Mouse (Mus musculus) heart, embryonic 12.5 days (tissue): Measurements from ENCODE around the gene Gm45021. TPM values are rescaled to one million over a fixed set of nuclear protein-coding genes. Genes with fewer than 3 reads are reported as not detected.
A peak's percentile ranks its signal among the peaks of the same experiment; 100 is the strongest.

ENCODE experiments used
- ATAC-seq: fragments of 200-750 bp; cut with Nextera tagmentation; 2 replicates; pipeline ENCODE4 v1.8.0; 2017; ENCODE audit warnings: moderate TSS enrichment, moderate library complexity; ENCODE audit not compliant: insufficient number of reproducible peaks, low FRiP score
- H3K27ac ChIP-seq: fragments of 300-500 bp; sonication (generic); 2 replicates; pipeline ENCODE4 v1.5.1; 2016; ENCODE audit warnings: mild to moderate bottlenecking, moderate library complexity; ENCODE audit not compliant: poor library complexity, severe bottlenecking
- H3K27me3 ChIP-seq: fragments of 300-500 bp; sonication (generic); replicated peaks from 2 replicates; pipeline ENCODE4 v1.6.1; 2016; ENCODE audit warnings: mild to moderate bottlenecking, moderate library complexity
- H3K36me3 ChIP-seq: fragments of 300-500 bp; sonication (generic); 2 replicates; pipeline ENCODE4 v1.6.1; 2016; ENCODE audit warnings: mild to moderate bottlenecking, moderate library complexity
- H3K4me1 ChIP-seq: fragments of 300-500 bp; sonication (generic); replicated peaks from 2 replicates; pipeline ENCODE4 v1.6.1; 2016; ENCODE audit warnings: mild to moderate bottlenecking
- H3K4me2 ChIP-seq: fragments of 300-500 bp; sonication (generic); 2 replicates; pipeline ENCODE4 v1.6.1; 2016; ENCODE audit warnings: mild to moderate bottlenecking, moderate library complexity
- H3K4me3 ChIP-seq: fragments of 300-500 bp; sonication (generic); 2 replicates; pipeline ENCODE4 v1.5.1; 2016; ENCODE audit warnings: mild to moderate bottlenecking
- H3K9ac ChIP-seq: fragments of 300-500 bp; sonication (generic); 2 replicates; pipeline ENCODE4 v1.6.1; 2016; ENCODE audit warnings: mild to moderate bottlenecking, moderate library complexity
- H3K9me3 ChIP-seq: fragments of 300-500 bp; sonication (generic); replicated peaks from 2 replicates; pipeline ENCODE4 v1.6.1; 2016; ENCODE audit warnings: mild to moderate bottlenecking, moderate library complexity
- WGBS: fragments of 180-500 bp; shearing (Covaris S2); methylation state at CpG from one replicate; pipeline ENCODE4 v1.1.7; 2016; 5-methylcytosine and 5-hydroxymethylcytosine counted together
- polyA plus RNA-seq: library from polyadenylated mRNA; unstranded; fragments of >200 nt; fragmentation: Nextera tagmentation; extraction: Ambion mirVana; gene quantifications from 2 replicates; pipeline ENCODE4 v1.2.1, GENCODE M21; 2016

Gene Gm45021
- polyA plus RNA-seq, 1 experiment from 2014 or later, result not detected

GRCm38 (mm10) chr6:48573280-48573679 lies 16.1 kb upstream of the Gm45021 start:
- no peak overlapping the region for H3K9ac ChIP-seq
- H3K4me1 ChIP-seq, result peaks cover 46% of the 10 kb centered on the region
- peak; percentile 69 for ATAC-seq
- H3K27me3 ChIP-seq, result no peaks in the 10 kb centered on the region
- H3K9me3 ChIP-seq, result no peaks in the 10 kb centered on the region
- H3K4me2 ChIP-seq, result no peak overlapping the region
- H3K36me3 ChIP-seq, result no peaks in the 10 kb centered on the region
- no peak overlapping the region for H3K4me3 ChIP-seq
- WGBS, result 19% methylated on average over 10 of the region's 10 CpGs
- H3K27ac ChIP-seq, result peak overlapping the region; percentile 57

- no peak overlapping the region for H3K4me2 ChIP-seq
- H3K9me3 ChIP-seq, result no peaks in the 10 kb centered on the region
- no peak overlapping the region for H3K4me3 ChIP-seq
- no peaks in the 10 kb centered on the region for H3K27me3 ChIP-seq
- no peaks in the 10 kb centered on the region for H3K36me3 ChIP-seq
- no peak for ATAC-seq
- H3K9ac ChIP-seq, result no peak overlapping the region
- H3K4me1 ChIP-seq, result peaks cover 46% of the 10 kb centered on the region
- 55% methylated on average over 3 of the region's 3 CpGs for WGBS
- H3K27ac ChIP-seq, result peak overlapping the region; percentile 14; the same call in 1 of the 2 replicates
These were observed 15.4 kb upstream of the Gm45021 start for GRCm38 (mm10) chr6:48573981-48574380.

- Histone ChIP-seq H3K27me3 (no peaks in the 10 kb centered on the region), H3K36me3 (no peaks in the 10 kb centered on the region), H3K9me3 (no peaks in the 10 kb centered on the region), H3K4me3 (no peak overlapping the region), H3K9ac (no peak overlapping the region), H3K4me1 (peaks cover 39% of the 10 kb centered on the region), H3K4me2 (no peak overlapping the region), H3K27ac (peak overlapping the region; percentile 74)
- no peak for ATAC-seq
- 48% methylated on average over 5 of the region's 5 CpGs for WGBS
These were observed 10.7 kb upstream of the Gm45021 start for GRCm38 (mm10) chr6:48578736-48579135.

GRCm38 (mm10) chr6:48579215-48579648 lies 10.2 kb upstream of the Gm45021 start:
- Histone ChIP-seq H3K4me1 (peaks cover 35% of the 10 kb centered on the region), H3K27me3 (no peaks in the 10 kb centered on the region), H3K4me3 (no peak overlapping the region), H3K36me3 (no peaks in the 10 kb centered on the region), H3K9me3 (no peaks in the 10 kb centered on the region), H3K27ac (peak overlapping the region; percentile 74), H3K9ac (peak overlapping the region; percentile 17; the same call in 1 of the 2 replicates), H3K4me2 (peak overlapping the region; percentile 44)
- WGBS, result 11% methylated on average over 5 of the region's 5 CpGs
- ATAC-seq, result peak; percentile 34; the same call in 1 of the 2 replicates

DNA sequence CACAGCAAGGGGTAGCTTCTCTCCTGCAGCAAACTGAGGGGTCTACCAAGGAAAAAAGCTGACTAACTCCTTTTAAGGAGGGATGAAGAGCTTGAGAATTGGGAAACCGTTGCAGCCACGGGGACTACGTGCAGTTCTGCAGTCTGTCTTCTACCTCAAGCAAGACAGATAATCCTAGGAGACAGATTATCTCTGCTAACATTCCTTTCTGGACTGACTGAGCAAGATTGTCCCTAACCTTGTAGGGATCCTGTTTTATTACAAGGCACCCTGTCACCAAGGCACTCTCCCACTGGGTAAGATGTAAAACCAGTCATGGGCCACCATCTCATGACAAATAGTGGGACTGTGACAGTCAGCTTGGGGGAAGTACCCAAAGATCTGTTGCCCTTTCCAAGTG lies 8.2 kb upstream of the Gm45021 start:
- no peak overlapping the region; the same call in 1 of the 2 replicates for H3K4me2 ChIP-seq
- H3K36me3 ChIP-seq, result no peaks in the 10 kb centered on the region
- H3K27ac ChIP-seq, result peak overlapping the region; percentile 60; the same call in 1 of the 2 replicates
- H3K9ac ChIP-seq, result peak overlapping the region; percentile 18; the same call in 1 of the 2 replicates
- H3K4me3 ChIP-seq, result no peak overlapping the region
- no peak for ATAC-seq
- WGBS, result 8% methylated on average over 3 of the region's 3 CpGs
- 0 out of 2 replicates have a peak, but pooled peaks cover 3% of the 10 kb centered on the region for H3K9me3 ChIP-seq
- peaks cover 34% of the 10 kb centered on the region for H3K4me1 ChIP-seq
- no peaks in the 10 kb centered on the region for H3K27me3 ChIP-seq

DNA sequence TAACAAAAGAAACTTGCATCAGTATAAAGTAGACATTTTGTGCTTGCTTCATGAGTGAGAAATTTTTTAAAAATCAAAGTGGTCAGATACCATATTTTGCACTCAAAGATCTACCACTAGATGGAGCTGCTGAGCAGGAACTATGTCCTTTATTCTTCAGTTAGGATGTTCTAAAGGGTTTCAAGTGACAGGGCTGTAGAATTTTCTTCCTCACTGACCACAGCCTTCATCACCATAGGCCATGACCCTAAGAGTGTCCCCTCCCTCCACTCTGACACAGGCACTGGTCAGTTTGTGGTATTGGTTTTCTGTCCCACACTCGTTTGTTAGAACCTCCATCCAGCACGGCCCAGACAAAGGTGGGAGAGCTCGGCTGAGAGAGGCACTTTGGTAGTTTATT lies 7.4 kb upstream of the Gm45021 start:
- Histone ChIP-seq H3K4me3 (no peak overlapping the region), H3K9me3 (0 out of 2 replicates have a peak, but pooled peaks cover 3% of the 10 kb centered on the region), H3K27me3 (no peaks in the 10 kb centered on the region), H3K4me2 (no peak overlapping the region), H3K9ac (0 out of 2 replicates have a peak overlapping the region, but pooled peaks have one; percentile 32), H3K4me1 (peaks cover 34% of the 10 kb centered on the region), H3K36me3 (no peaks in the 10 kb centered on the region), H3K27ac (no peak overlapping the region)
- ATAC-seq, result no peak
- 70% methylated on average over 3 of the region's 3 CpGs for WGBS

DNA sequence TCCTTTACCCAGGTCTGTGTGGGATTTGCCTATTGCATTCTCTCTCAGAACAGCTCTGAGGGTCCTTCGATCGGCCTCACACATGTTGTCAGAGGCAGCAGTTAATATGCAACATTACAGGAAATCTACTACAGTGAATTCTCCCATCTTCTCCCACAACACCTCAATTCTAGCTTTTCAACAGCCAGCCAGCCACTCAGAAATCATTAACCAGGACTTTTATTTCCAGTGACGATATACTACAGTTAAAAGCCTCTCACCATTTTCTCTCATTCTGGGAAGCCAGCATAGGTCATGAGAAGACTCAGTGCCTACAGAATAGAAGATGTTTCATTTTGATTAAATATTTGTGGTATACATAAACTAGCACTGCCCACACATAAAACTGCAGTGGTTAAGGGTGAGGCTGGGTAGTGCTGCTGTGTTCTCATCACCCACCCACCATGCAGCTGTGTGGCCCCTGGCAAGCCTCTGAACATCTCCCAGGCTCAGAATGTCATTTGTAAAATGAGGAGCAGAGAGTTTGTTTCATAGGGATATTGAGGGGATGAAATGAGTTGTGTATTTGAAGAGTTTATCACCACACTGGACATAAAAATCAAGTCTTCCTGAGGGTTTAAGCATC lies 1.9 kb downstream of the Gm45021 start:
- Histone ChIP-seq H3K9ac (no peak overlapping the region), H3K27me3 (no peaks in the 10 kb centered on the region), H3K36me3 (peaks cover 13% of the 10 kb centered on the region), H3K4me2 (no peak overlapping the region), H3K27ac (no peak overlapping the region), H3K9me3 (peaks cover 4% of the 10 kb centered on the region), H3K4me3 (no peak overlapping the region), H3K4me1 (peaks cover 33% of the 10 kb centered on the region)
- no peak for ATAC-seq
- WGBS, result 91% methylated on average over 3 of the region's 3 CpGs

DNA sequence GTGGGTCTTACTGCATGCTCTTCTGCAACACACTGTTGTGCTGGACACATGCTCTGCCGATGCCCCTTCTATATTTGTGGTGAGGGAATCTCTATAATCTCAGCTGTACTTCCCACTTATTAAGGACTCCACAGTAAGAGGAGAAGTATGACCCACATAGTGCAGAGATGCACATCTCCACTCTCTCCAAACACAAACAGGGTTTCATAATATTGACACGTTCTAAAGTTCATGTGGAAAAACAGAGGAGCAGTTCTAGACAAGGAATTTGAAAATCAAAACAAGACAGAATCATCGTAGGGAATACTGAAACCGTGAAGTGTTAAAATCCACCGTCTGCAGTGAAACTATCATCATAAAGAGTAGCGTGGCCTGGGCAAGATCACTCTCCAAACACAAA lies 2.5 kb downstream of the Gm45021 start:
- peaks cover 18% of the 10 kb centered on the region for H3K36me3 ChIP-seq
- H3K27ac ChIP-seq, result no peak overlapping the region
- H3K4me1 ChIP-seq, result peaks cover 33% of the 10 kb centered on the region
- H3K9me3 ChIP-seq, result peaks cover 10% of the 10 kb centered on the region
- no peak overlapping the region for H3K4me2 ChIP-seq
- H3K4me3 ChIP-seq, result no peak overlapping the region
- 84% methylated on average over 6 of the region's 6 CpGs for WGBS
- no peak overlapping the region for H3K9ac ChIP-seq
- no peaks in the 10 kb centered on the region for H3K27me3 ChIP-seq
- ATAC-seq, result no peak

DNA sequence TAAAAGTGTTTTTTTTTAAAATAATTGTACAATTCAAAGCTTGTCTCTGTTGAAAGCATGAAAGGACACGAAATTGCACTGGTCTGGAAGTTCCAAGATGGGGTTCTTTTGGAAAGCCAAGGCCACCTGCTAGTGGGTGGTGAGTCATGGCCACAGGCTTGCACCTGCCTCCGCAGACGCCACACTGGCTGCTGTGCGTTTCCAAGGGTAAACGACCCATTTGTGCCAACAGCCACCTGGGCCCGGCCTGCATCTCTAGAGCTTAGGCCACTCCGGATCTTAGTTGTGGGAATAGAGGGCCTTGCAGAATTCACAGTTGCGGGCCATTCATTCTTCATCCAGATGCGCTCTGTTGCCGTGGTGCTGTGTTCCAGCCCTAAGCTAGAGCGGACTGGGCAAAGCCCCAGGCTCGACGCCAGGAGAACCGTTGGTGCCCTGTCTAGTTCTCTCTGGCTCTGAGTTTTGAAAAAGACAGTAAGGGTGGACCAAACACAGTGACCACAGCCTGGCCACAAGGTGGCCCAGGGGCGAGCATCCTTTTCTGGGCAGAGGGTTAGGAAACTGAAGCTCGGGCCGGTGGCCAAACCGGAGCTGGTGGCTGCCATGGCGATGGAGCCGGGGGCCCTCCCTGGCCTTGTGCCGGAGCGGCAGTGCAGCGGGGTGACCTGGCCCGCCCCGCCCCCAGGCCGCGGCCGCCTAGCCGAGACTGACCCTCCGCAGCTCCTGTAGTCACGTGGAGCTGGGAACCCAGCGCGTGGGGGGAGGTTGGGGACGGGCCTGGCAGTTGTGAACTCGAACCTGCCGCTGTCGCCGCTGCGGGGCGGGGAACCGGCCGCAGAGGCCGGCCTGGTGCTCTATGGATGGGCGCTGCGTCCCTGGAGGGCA lies 4.0 kb downstream of the Gm45021 start, which contains the start of the genes Repin1 and Gm44965:
Repin1 (plus strand) TSS at position 726 of the 885 bp plus-strand sequence.
Gm44965 (plus strand) TSS at position 784 of the 885 bp plus-strand sequence.
- peaks cover 25% of the 10 kb centered on the region for H3K9me3 ChIP-seq
- peak; percentile 93 for ATAC-seq
- peak within 1 kb of the TSS; percentile 95 for H3K9ac ChIP-seq
- 9% methylated on average over 44 of the region's 45 CpGs for WGBS
- no peaks in the 10 kb centered on the region for H3K27me3 ChIP-seq
- peak within 1 kb of the TSS; percentile 93 for H3K27ac ChIP-seq
- peak within 1 kb of the TSS; percentile 88 for H3K4me2 ChIP-seq
- H3K4me3 ChIP-seq, result peak within 1 kb of the TSS; percentile 92
- H3K36me3 ChIP-seq, result peaks cover 34% of the 10 kb centered on the region
- H3K4me1 ChIP-seq, result peaks cover 33% of the 10 kb centered on the region

- ATAC-seq, result peak; percentile 44
- under 1% methylated on average over 39 of the region's 41 CpGs for WGBS
- H3K9ac ChIP-seq, result peak overlapping the region; percentile 95
- H3K27me3 ChIP-seq, result no peaks in the 10 kb centered on the region
- peak overlapping the region; percentile 92 for H3K4me3 ChIP-seq
- peaks cover 25% of the 10 kb centered on the region for H3K9me3 ChIP-seq
- peaks cover 29% of the 10 kb centered on the region for H3K4me1 ChIP-seq
- H3K4me2 ChIP-seq, result peak overlapping the region; percentile 88
- peaks cover 42% of the 10 kb centered on the region for H3K36me3 ChIP-seq
- H3K27ac ChIP-seq, result peak overlapping the region; percentile 93
These were observed 4.8 kb downstream of the Gm45021 start for GRCm38 (mm10) chr6:48594043-48594738.
